Mouse (Mus musculus) brown adipose tissue, adult 24 weeks (tissue): ENCODE data around the gene Polr2m. TPM values are rescaled to one million over a fixed set of nuclear protein-coding genes. Genes with fewer than 3 reads are reported as not detected.
A peak's percentile ranks its signal among the peaks of the same experiment; 100 is the strongest.
"Not testable (repeated sequence)": the region's sequence is repeated elsewhere in the genome, so short reads cannot be mapped to it uniquely, and the experiment has no call there.

Experiments
- H3K27ac ChIP-seq: fragments of 200-500 bp; replicated peaks from 2 replicates; pipeline ENCODE4 v1.5.1; 2012; ENCODE audit warnings: low read depth, mild to moderate bottlenecking, low read length
- H3K4me1 ChIP-seq: fragments of 200-500 bp; 2 replicates; pipeline ENCODE4 v1.6.1; 2012; ENCODE audit warnings: low read length, mixed read lengths; ENCODE audit not compliant: control insufficient read depth, insufficient read depth, insufficient read length
- H3K4me3 ChIP-seq: fragments of 200-500 bp; 2 replicates; pipeline ENCODE4 v1.5.1; 2012; ENCODE audit warnings: low read depth, mild to moderate bottlenecking, low read length, moderate library complexity; ENCODE audit not compliant: insufficient read depth
- polyA plus RNA-seq: library from polyadenylated mRNA; stranded (reverse); fragments of >200 nt; gene quantifications from 2 replicates; pipeline ENCODE4 v1.2.4, GENCODE M21; 2012; ENCODE audit not compliant: missing spikeins, insufficient read depth, insufficient read length

Gene Polr2m
- polyA plus RNA-seq, 1 experiment, result 152 TPM

DNA sequence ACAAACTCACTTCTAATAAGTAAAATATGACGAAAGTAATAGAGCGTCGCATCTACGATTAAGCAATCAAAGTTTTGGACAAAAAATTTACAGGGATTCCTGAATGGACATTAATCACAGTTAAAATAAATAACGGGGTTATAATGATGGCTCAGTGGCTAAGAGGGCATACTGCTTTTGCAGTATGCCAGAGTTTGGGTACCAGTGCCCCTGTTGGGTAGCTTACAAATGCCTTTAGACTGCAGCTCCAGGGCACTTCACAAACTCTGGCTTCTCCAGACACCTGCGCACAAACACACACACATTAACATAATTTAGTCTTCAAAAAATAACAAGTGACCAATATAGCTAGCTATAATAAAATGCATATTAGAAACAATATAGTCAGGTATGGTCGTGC is 392 bp upstream of the Polr2m start:
- Histone ChIP-seq H3K4me3 (peak overlapping the region; percentile 21), H3K4me1 (no peaks in the 10 kb centered on the region), H3K27ac (no peak overlapping the region)

DNA sequence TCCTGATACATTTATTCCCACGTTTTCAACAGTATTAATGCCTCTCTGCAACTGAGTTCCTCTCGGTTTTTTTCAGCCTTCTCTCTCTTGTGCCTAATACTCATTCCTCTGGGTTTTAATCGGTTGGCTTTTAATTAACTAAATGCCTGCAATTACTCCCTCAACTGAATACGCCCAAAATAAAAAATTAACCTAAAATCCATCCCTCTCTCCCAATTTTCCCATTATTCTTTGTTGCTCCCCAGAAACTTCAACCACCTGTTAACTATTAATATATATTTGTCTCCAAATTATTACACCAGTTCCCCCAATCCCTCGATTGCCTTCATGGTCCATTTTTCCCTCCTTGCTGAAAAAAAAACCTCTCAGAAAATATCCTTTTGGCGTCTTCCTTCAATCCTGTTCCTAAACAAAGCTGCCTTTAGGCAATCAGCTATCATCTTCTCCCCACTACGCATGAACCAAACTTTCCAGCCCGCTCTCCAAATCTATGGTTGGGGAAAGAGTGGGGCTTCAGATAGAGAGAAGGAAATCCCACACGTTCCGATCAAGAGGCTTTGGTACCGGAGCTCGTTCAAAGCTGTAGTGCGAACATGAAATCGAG is 762 bp downstream of the Polr2m start:
- Histone ChIP-seq H3K4me3 (peak overlapping the region; percentile 94), H3K27ac (peak overlapping the region; percentile 98), H3K4me1 (no peaks in the 10 kb centered on the region)

DNA sequence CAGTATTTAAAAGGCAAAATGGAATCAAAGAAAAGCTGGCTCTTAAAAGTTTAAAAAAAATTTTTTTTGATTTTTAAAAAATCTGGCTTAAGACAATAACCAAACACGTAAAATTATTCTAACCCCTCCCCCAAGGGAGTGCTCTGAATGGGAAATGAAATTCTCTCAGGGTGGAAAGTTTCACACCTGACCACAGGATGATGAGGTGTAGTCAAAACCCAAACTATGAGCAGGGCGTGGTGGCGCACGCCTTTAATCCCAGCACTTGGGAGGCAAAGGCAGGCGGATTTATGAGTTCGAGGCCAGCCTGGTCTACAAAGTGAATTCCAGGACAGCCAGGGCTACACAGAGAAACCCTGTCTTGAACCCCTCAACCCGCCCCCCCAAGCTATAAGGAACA is 1.9 kb downstream of the Polr2m start:
- H3K27ac ChIP-seq, H3K4me1 ChIP-seq, H3K4me3 ChIP-seq: not testable (repeated sequence)

DNA sequence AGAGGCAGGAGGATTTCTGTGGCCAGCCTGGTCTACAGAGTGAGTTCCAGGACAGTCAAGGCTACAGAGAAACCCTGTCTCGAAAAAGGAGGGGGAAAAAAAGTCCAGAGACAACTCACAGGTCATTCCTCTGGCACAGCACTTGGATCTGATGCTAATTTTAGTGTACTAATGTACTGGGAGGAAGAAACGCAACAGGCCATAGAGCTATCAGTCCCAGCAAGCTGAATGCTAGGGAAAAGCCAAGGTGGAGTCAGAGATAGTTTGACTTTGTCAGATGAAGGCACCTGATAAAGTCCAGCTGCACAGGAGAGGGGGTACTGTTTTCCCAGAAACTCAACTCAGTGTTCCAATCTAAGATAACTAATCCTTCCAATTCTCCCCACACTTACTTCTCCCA is 5.4 kb downstream of the Polr2m start:
- no peak overlapping the region for H3K27ac ChIP-seq
- H3K4me3 ChIP-seq, result no peak overlapping the region
- no peaks in the 10 kb centered on the region for H3K4me1 ChIP-seq

DNA sequence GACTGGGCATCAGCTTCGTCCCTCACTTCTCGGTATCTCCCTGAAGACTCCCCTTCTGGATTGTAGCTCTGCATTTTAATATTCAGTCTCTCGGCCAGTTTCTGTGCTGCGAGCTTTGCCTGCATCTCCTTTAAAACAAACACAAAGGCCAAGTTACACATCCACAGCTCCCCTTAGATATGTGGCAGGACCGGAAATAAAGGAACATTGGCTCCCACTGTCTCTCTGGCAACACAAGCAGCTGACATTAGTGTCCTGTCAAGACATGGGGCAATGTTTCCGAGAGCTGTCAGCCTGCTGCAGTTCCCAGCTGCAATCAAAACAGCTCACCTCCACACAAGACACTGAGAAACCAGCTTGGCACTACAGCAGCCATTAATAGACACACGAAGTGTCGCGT is 6.3 kb downstream of the Polr2m start:
- Histone ChIP-seq H3K4me1 (no peaks in the 10 kb centered on the region), H3K27ac (no peak overlapping the region), H3K4me3 (no peak overlapping the region)

DNA sequence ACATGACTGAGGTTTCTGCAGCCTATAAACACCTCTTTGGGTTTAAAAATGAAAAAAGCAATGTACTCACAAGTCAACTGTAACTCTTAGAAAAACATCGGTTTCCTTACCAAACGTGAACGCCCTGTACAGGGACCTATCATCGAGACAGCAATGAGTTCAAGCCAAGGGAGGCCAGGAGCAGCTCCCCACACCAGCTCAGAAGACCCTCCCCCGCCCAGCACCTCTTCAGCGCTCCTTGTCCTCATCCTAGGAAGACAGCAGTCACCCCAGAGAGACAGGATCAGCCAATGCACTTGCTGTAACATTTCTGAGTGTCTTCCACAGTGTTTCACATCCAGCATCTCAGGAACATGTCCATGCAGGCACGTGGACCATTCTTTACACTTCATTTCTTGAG is 7.1 kb downstream of the Polr2m start:
- Histone ChIP-seq H3K27ac (no peak overlapping the region), H3K4me1 (no peaks in the 10 kb centered on the region), H3K4me3 (no peak overlapping the region)

DNA sequence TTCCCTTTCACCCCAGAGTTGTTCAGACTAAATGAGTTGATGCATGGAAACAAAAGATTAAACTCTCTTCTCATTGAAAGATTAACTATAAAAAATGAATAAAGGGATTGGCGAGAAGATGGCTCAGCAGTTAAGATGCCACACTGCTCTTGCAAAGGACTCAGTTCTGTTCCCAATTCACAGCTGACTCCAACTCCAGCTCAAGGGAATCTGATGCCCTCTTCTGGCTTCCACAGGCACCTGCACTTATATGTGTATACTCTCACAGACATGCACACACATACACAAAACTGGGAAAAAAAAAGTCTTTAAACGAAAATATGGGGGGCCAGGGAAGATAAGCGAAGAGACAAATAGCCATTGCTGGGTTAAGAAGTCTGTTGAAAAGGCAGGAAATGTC is 9.1 kb downstream of the Polr2m start:
- no peaks in the 10 kb centered on the region for H3K4me1 ChIP-seq
- no peak overlapping the region for H3K4me3 ChIP-seq
- H3K27ac ChIP-seq, result no peak overlapping the region

DNA sequence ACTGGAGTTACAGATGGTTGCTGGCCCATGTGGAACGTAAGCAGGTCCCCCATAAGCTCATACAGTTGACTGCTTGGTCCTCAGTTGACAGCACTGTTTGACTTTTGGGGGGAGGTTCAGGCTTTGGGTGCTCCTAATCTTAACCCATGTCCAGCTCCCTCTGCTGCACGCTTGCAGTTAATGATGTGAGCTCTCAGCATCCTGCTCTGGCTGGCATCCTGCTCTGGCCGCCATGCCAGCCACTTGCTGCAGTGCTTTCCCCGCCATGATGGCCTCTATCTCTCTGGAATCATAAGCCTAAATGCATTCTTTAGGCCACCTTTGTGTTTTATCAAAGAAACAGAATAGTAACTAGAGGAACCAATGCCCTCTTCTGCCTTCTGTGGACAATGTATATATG is 10.2 kb downstream of the Polr2m start:
- Histone ChIP-seq H3K4me3 (no peak overlapping the region), H3K27ac (no peak overlapping the region), H3K4me1 (no peaks in the 10 kb centered on the region)

DNA sequence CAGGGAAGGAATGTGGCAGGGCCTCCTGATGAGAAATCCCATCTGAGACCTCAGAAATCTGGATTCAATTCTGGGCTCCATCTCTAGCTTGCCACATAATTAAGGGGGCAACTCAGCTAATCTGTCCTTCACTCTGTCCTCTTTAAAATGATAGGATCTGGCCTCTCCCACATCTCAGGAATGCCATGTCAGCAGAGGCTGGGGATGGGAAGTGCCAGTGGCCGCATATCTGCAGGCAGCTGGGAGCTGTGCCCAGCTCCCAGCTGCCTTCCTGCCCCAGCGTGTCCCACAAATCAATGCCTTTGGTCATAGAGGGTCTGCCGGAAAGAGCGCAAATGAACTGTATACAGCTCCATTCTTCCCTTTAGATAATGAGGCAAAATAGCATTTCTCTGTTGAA is 18.3 kb downstream of the Polr2m start:
- H3K4me1 ChIP-seq, result no peaks in the 10 kb centered on the region
- no peak overlapping the region for H3K4me3 ChIP-seq
- no peak overlapping the region for H3K27ac ChIP-seq

DNA sequence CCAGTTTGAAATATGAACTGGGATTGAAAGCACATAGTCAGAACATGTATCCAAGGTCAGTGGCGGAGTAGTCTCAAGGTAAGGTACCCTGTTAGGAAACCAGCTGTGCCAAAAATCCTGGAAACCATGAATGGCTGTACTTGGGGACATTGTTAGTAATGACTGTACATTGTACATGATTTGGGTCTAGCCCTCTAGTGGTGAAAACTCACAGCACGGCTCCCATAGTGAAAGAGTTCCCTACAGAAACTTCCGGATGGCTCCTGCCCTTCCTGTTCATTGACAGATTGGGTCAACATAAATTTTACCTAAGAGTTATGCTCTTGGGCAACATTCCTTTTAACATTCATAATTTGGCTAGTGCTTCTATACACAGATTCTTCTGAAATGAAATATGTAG is 19.6 kb downstream of the Polr2m start:
- H3K27ac ChIP-seq, result no peak overlapping the region
- no peak overlapping the region for H3K4me3 ChIP-seq
- no peaks in the 10 kb centered on the region for H3K4me1 ChIP-seq

DNA sequence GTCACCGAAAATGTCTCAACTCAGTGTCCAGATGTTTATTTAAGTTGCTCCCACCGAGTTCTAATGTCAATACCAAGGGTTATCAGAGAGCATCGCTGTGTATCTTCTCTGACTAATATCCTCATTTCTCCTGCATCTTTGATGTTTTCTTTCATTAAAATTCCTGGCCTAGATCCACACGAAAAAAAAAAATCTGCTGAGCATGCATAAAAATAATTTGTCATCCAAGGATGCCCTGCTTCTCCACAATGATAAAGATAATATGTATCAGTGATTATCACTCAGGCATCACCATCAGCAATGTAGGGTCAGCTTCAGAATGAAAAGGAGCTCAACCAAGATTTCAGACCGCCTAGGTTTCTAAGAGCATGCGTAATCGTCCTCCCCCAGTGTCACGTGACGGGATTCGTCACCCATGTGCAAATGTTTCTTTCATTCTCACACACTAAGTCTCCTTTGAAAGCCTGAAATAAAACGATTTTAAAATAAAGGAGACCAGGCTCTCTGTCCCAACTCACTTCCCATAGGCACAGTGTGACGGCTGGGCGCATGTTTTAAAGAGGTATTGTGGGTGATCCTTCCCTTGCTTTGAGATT is 22.6 kb downstream of the Polr2m start:
- Histone ChIP-seq H3K4me3 (no peak overlapping the region), H3K27ac (no peak overlapping the region), H3K4me1 (no peaks in the 10 kb centered on the region)

DNA sequence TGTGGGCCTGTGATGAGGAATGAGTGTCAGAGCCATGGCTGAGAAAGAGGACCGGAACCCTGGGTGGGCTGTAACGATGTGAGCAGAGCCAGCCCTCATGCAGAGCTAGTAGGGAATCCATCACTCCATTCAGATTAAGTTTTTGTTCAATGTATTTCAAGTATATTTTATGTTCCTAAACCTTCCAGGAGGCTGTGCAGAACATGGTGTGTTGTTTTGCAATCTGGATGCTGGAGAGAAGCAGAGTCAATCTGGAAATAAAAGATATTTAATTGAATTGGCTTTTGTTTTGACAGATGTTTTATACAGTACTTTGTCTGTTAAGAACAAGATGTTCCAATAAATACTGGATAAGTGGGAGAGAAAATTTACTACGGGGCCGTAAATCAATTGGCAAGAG is 29.0 kb downstream of the Polr2m start:
- Histone ChIP-seq H3K4me1 (no peaks in the 10 kb centered on the region), H3K27ac (no peak overlapping the region), H3K4me3 (no peak overlapping the region)

DNA sequence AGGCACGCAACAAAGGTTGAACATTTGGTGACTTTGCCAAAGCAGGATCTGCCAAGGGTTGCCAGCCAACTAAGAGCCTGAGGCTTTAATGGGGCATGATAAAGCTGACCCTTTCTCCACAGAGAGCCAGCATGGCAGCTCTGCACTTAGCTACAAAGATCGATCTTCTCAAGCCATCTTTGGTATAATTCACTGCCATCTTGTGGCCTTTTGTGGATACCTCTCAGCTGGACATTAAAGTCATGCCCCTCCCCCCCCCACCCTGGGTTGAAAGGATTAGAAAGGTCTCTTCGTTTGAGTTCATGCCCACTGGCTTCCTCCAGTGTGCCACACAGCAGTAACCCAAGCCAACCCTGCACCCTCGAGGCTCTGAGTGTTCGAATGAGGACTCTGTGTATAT is 31.8 kb downstream of the Polr2m start:
- no peaks in the 10 kb centered on the region for H3K4me1 ChIP-seq
- H3K27ac ChIP-seq, result no peak overlapping the region
- H3K4me3 ChIP-seq, result no peak overlapping the region

DNA sequence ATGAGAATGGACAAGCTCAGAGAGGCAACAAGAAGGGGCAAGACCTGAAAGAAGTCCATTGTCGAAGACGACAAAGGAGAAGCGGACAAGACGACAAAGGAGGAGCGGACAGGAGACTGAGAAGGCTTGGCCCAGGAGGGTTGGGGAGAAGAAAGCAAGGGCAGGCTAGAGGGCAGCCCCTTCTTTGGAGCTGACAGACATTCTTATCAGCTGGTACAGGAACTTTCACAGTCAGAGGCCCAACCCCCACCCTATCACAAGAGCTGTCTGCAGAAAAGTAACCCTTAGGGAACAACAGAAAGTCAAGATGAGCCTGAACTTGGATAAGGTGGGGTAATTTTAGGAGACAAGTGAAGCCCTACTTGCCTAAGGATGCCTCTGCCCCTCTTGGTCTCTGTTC is 32.4 kb downstream of the Polr2m start:
- Histone ChIP-seq H3K4me3 (no peak overlapping the region), H3K4me1 (no peaks in the 10 kb centered on the region), H3K27ac (no peak overlapping the region)

DNA sequence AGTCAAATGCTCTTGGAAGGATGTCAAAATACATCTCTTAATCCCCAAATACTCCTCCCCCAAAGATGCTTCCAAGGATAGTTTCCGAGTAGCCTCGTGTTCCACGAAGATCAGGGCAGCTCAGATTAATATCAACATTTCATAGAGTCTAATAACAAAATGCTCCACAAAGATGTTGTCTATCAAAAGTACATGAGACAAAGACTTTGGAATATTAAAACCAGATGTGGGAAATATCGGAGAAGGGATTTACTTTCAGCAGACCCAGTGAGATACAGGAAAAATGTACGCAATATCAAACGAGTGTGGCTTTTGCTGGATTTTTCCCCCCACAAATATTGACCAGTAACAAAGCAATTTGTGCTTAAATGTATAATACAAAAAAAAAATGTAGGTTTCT is 35.1 kb downstream of the Polr2m start:
- H3K27ac ChIP-seq, result no peak overlapping the region
- H3K4me1 ChIP-seq, result no peaks in the 10 kb centered on the region
- H3K4me3 ChIP-seq, result no peak overlapping the region

DNA sequence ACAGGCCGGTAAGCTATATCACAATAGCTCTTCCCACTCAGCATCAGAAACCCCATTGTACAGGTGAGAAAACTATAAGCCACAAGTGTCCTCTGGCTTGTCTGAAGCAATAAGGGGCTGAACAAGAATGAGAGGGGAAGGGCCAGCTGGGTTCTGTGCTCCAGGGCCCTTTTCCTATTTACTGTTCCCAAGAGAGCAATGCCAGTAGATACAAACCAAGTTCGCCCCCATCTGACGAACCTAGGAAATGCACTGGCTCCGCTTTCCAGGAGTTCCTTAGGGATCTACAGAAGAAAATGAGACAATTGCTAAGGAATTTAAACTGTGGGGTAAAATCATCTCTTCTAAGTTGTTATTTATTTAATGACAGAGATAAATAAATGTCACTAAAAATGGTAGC is 38.2 kb downstream of the Polr2m start:
- H3K27ac ChIP-seq, result no peak overlapping the region
- no peaks in the 10 kb centered on the region for H3K4me1 ChIP-seq
- no peak overlapping the region for H3K4me3 ChIP-seq
